Mouse (Mus musculus): ENCODE data around the gene Nid1. TPM values are rescaled to one million over a fixed set of nuclear protein-coding genes. Genes with fewer than 3 reads are reported as not detected.
A peak's percentile ranks its signal among the peaks of the same experiment; 100 is the strongest.

Gene Nid1
- polyA plus RNA-seq, 1 experiment from 2014 or later = 90.2 TPM

DNA sequence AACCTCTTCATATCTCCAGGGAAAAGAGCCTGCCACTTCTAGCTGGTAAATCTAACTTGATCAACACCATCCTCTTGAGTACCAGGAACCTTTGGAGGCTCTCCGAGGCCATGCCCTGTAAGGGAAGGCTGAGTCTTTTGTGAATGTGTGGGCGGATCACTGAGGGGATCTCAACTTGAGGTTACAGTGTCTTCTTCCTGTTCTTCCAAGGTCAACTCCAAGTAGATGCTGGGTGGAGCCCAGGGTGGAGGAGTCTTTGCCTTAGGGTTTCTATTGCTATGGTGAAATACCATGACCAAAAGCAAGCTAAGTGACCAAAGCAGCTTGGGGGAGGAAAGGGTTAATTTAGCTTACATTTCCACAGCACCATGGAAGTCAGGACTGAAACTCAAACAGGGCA lies 39.7 kb downstream of the Nid1 start:
- Histone ChIP-seq H3K27ac (replicated peaks) (no peak overlapping the region), H3K4me3 (replicated peaks) (no peak overlapping the region), H3K36me3 (peaks cover 22% of the 10 kb centered on the region), H3K4me1 (no peaks in the 10 kb centered on the region; the same call in 1 of the 2 replicates), H3K9me3 (replicated peaks) (no peaks in the 10 kb centered on the region), H3K27me3 (no peaks in the 10 kb centered on the region), H3K9ac (no peak overlapping the region), H3K4me2 (replicated peaks) (no peak overlapping the region)
- 90% methylated on average over 2 of the region's 2 CpGs for WGBS
- ATAC-seq (ENCODE audit: insufficient number of reproducible peaks, low FRiP score, low TSS enrichment, low read depth) = no peak

DNA sequence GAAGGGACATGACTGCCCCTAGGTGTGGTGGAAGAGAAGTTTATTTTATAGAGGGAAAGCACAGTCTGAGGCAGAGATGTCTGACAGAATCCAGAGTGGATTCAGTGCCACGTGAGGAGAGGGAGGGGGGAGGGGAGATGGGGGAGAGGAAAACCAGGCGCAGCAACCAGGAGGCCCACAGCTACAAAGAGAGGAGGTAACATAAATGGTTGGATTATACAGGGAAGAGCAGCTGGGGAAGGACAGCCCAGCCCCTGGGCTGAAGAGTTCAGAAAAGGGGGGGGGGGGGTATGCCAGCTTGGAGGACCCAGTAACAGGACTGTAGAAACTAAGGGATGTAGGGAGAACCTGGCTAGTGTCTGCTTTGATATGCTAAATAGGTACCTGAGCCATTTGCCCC lies 42.6 kb downstream of the Nid1 start:
- Histone ChIP-seq H3K4me1 (no peaks in the 10 kb centered on the region; the same call in 1 of the 2 replicates), H3K27ac (replicated peaks) (no peak overlapping the region), H3K9ac (no peak overlapping the region), H3K27me3 (no peaks in the 10 kb centered on the region), H3K36me3 (peaks cover 29% of the 10 kb centered on the region), H3K4me2 (replicated peaks) (no peak overlapping the region), H3K4me3 (replicated peaks) (no peak overlapping the region), H3K9me3 (replicated peaks) (no peaks in the 10 kb centered on the region)
- 6% methylated on average over 2 of the region's 2 CpGs for WGBS
- no peak for ATAC-seq (ENCODE audit: insufficient number of reproducible peaks, low FRiP score, low TSS enrichment, low read depth)

DNA sequence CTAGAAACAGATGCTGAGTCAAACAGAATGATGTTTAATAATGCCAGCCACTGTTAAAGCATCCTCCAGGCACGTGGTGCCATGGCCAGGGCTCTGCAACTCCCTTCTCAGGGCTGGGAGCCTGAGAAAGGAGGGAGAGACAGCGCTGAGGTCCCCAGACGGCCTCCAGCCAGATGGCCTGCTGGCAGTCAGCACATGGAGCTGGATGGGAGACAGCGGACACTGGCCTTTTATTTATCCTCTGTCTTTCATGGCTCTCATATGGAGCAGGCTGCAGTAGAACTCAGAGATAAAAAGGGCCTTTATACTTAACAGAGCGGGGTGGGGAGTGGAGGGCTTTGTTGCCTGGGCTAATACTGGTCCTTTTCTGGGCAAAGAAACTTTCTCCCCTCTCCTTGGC lies 43.7 kb downstream of the Nid1 start:
- Histone ChIP-seq H3K27me3 (no peaks in the 10 kb centered on the region), H3K9me3 (replicated peaks) (no peaks in the 10 kb centered on the region), H3K36me3 (peaks cover 26% of the 10 kb centered on the region), H3K4me2 (replicated peaks) (no peak overlapping the region), H3K27ac (replicated peaks) (no peak overlapping the region), H3K4me1 (no peaks in the 10 kb centered on the region; the same call in 1 of the 2 replicates), H3K4me3 (replicated peaks) (no peak overlapping the region), H3K9ac (no peak overlapping the region)
- ATAC-seq (ENCODE audit: insufficient number of reproducible peaks, low FRiP score, low TSS enrichment, low read depth) = no peak
- WGBS = 44% methylated on average over 5 of the region's 5 CpGs

DNA sequence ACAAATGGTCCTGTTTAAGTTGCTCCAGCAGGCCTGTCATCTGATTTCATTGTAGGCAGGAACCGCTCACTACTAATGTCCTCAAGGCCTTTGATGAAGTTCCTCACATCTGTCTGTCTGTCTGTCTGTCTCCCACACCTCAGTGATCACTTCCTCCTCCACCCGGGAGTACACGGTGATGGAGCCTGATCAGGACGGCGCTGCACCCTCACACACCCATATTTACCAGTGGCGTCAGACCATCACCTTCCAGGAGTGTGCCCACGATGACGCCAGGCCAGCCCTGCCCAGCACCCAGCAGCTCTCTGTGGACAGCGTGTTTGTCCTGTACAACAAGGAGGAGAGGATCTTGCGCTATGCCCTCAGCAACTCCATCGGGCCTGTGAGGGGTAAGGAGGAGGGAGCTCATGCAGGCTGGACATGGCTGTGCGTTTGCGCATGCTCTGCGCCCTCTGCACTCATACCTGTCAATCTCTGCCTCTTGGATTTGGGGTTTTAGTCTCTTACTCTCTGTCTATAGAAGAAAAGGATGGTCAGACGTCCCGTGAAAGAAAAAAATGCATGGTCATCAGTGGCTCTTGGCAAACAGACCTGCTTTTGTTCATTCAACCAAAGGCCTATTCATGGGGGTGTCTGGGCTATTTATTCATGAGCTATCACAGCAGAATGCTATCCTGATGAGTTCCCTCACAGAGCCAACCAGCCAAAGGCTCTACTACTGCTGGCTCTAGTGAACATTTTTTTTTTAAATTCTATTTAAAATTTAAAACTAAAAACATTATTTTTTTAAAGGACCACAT lies 44.7 kb downstream of the Nid1 start:
- no peaks in the 10 kb centered on the region for H3K27me3 ChIP-seq
- H3K9ac ChIP-seq = no peak overlapping the region
- no peak overlapping the region for H3K27ac ChIP-seq (replicated peaks)
- no peak overlapping the region for H3K4me2 ChIP-seq (replicated peaks)
- no peaks in the 10 kb centered on the region; the same call in 1 of the 2 replicates for H3K4me1 ChIP-seq
- 76% methylated on average over 16 of the region's 16 CpGs for WGBS
- no peak for ATAC-seq (ENCODE audit: insufficient number of reproducible peaks, low FRiP score, low TSS enrichment, low read depth)
- H3K36me3 ChIP-seq = peaks cover 15% of the 10 kb centered on the region
- no peak overlapping the region for H3K4me3 ChIP-seq (replicated peaks)
- H3K9me3 ChIP-seq (replicated peaks) = no peaks in the 10 kb centered on the region

DNA sequence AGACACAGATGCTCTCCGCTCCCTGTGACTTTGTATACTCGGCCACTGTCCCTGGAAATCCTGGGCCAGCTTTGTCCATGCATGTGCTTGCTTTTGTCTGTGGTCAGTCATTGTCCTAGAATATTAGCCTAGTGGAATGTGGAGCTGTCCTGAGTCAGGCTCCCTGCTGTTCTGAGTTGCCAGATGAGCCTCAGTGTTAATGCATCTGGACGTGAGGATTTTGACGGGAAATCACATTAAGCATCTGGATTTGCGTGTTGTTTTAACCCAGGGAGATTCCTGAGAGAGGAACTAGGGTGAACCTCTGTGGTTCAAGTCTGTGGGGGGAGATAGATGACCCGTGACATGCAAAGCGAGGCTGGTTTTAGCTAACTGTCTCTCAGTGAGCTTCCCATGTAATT lies 47.0 kb downstream of the Nid1 start:
- no peak overlapping the region for H3K4me3 ChIP-seq (replicated peaks)
- no peaks in the 10 kb centered on the region for H3K27me3 ChIP-seq
- H3K4me2 ChIP-seq (replicated peaks) = no peak overlapping the region
- H3K9ac ChIP-seq = no peak overlapping the region
- H3K4me1 ChIP-seq = peaks cover 5% of the 10 kb centered on the region
- H3K9me3 ChIP-seq (replicated peaks) = no peaks in the 10 kb centered on the region
- WGBS = 52% methylated on average over 7 of the region's 7 CpGs
- no peak for ATAC-seq (ENCODE audit: insufficient number of reproducible peaks, low FRiP score, low TSS enrichment, low read depth)
- H3K27ac ChIP-seq (replicated peaks) = no peak overlapping the region
- peaks cover 7% of the 10 kb centered on the region; the same call in 1 of the 2 replicates for H3K36me3 ChIP-seq

DNA sequence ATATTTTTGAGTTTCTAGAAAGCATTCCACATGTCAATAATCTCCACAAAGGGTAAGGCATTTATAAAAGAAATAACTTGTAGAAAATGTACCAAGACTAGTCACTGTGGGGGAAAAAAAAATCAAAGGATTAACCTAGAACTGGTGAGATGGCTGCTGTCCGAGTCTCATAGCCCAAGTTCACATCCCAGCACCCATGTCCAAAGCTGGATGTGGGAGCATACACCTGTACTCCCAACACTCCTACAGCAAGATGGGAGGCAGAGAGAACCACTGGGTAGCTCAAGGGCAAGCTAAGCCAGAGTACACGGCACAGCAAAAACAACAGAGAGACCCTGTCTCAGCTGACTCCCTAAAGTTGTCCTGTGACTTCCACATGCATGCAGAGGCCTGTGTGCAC lies 47.5 kb downstream of the Nid1 start:
- ATAC-seq (ENCODE audit: insufficient number of reproducible peaks, low FRiP score, low TSS enrichment, low read depth) = no peak
- Histone ChIP-seq H3K4me2 (replicated peaks) (no peak overlapping the region), H3K4me1 (peaks cover 7% of the 10 kb centered on the region), H3K27ac (replicated peaks) (no peak overlapping the region), H3K27me3 (no peaks in the 10 kb centered on the region), H3K4me3 (replicated peaks) (no peak overlapping the region), H3K9ac (no peak overlapping the region), H3K36me3 (peaks cover 7% of the 10 kb centered on the region; the same call in 1 of the 2 replicates), H3K9me3 (replicated peaks) (no peaks in the 10 kb centered on the region)
- 63% methylated on average over 2 of the region's 2 CpGs for WGBS

DNA sequence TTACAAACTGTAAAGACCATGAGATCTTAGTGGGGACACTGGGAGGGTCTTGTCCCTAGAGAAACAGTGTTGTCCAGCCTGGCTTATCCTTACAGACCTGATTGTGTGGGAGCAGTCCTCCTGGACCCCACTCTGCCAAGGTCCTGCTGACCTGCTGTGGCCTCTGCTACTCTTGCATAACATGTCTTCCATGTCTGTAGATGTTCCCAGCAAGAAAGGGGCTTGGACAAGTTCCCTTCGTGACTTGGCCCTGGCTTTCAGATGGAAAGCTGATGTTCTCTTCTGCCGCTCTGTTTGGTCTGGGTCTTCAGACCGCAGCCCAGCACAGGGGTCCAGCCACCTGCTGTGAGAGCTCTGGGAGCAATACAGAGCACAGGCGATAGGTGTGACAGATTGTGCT lies 48.3 kb downstream of the Nid1 start:
- ATAC-seq (ENCODE audit: insufficient number of reproducible peaks, low FRiP score, low TSS enrichment, low read depth) = no peak
- no peaks in the 10 kb centered on the region for H3K27me3 ChIP-seq

DNA sequence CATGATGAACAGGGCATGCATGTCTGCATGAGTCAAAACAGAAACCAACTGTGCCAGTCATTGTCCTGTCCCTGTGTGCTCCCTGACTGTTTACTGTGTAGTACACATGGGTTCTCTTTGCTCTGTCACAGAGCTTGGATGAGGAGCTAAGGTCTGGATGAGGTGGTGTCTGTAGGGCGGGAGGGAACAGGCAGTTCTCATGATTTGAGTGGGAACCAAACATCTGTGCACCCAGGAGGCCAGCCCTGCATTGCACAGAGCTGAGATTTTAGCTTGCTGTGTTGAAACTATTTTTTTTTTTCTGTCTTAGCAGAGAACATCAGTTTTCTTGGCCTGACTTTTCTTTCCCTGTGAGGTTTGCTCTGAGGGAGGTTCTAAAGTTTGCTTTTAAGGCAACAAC lies 50.5 kb downstream of the Nid1 start:
- no peaks in the 10 kb centered on the region for H3K9me3 ChIP-seq (replicated peaks)
- H3K27me3 ChIP-seq = no peaks in the 10 kb centered on the region
- WGBS = 54% methylated on average over 1 of the region's 1 CpGs
- no peak overlapping the region for H3K4me3 ChIP-seq (replicated peaks)
- no peak overlapping the region for H3K27ac ChIP-seq (replicated peaks)
- ATAC-seq (ENCODE audit: insufficient number of reproducible peaks, low FRiP score, low TSS enrichment, low read depth) = no peak
- peaks cover 18% of the 10 kb centered on the region; the same call in 1 of the 2 replicates for H3K4me1 ChIP-seq
- H3K4me2 ChIP-seq (replicated peaks) = no peak overlapping the region
- H3K36me3 ChIP-seq = peaks cover 7% of the 10 kb centered on the region; the same call in 1 of the 2 replicates
- H3K9ac ChIP-seq = no peak overlapping the region

More for the DNA sequence above, 48.3 kb downstream of the Nid1 start:
- Histone ChIP-seq H3K4me1 (peaks cover 10% of the 10 kb centered on the region), H3K9me3 (replicated peaks) (no peaks in the 10 kb centered on the region), H3K4me2 (replicated peaks) (no peak overlapping the region), H3K27ac (replicated peaks) (no peak overlapping the region), H3K9ac (no peak overlapping the region), H3K36me3 (peaks cover 7% of the 10 kb centered on the region; the same call in 1 of the 2 replicates), H3K4me3 (replicated peaks) (no peak overlapping the region)
- WGBS = 77% methylated on average over 4 of the region's 4 CpGs

DNA sequence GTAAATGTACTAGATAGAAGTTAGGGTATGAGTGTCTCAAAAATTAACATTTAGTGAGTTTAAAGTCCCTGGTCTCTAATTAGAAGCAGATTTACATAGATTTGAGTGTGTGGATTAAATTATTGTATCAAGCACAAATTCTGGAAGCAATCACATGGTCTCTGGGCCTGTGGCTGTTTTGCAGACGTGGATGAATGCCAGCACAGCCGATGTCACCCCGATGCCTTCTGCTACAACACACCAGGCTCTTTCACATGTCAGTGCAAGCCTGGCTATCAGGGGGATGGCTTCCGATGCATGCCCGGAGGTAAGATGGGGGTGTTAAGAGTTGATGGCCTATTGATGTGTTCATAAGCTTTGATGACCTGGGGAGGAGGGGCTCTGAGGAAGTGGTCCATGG lies 52.5 kb downstream of the Nid1 start:
- no peak overlapping the region for H3K9ac ChIP-seq
- no peak overlapping the region for H3K4me3 ChIP-seq (replicated peaks)
- peaks cover 18% of the 10 kb centered on the region; the same call in 1 of the 2 replicates for H3K4me1 ChIP-seq
- no peak for ATAC-seq (ENCODE audit: insufficient number of reproducible peaks, low FRiP score, low TSS enrichment, low read depth)
- WGBS = 18% methylated on average over 5 of the region's 5 CpGs
- H3K36me3 ChIP-seq = no peaks in the 10 kb centered on the region; the same call in 1 of the 2 replicates
- H3K9me3 ChIP-seq (replicated peaks) = no peaks in the 10 kb centered on the region
- H3K4me2 ChIP-seq (replicated peaks) = no peak overlapping the region
- H3K27ac ChIP-seq (replicated peaks) = no peak overlapping the region
- H3K27me3 ChIP-seq = no peaks in the 10 kb centered on the region

DNA sequence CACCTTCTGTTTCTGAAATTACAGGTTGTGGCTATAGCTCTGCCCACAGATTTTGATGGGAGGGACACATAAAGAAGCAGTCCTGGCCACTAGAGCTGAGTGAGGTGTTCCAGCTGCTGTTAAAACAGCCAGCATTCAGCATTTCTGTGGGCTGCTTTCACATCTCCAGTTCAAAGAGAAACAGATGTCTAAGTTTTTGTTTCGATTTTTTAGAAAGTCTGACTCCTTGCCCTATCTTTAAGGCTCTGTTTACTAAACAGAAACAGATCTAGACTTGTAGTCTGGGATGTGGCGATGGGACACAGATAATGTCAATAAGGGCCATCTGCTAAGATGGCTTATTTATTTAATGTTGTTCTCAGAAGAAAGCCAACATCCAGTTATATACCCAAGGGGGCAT lies 54.8 kb downstream of the Nid1 start:
- Histone ChIP-seq H3K4me3 (replicated peaks) (no peak overlapping the region), H3K9me3 (replicated peaks) (no peaks in the 10 kb centered on the region), H3K4me1 (peaks cover 18% of the 10 kb centered on the region; the same call in 1 of the 2 replicates), H3K27ac (replicated peaks) (no peak overlapping the region), H3K4me2 (replicated peaks) (no peak overlapping the region), H3K36me3 (peaks cover 2% of the 10 kb centered on the region; the same call in 1 of the 2 replicates), H3K27me3 (no peaks in the 10 kb centered on the region), H3K9ac (no peak overlapping the region)
- WGBS = 23% methylated on average over 2 of the region's 2 CpGs
- ATAC-seq (ENCODE audit: insufficient number of reproducible peaks, low FRiP score, low TSS enrichment, low read depth) = peak; percentile 39; the same call in 1 of the 2 replicates

DNA sequence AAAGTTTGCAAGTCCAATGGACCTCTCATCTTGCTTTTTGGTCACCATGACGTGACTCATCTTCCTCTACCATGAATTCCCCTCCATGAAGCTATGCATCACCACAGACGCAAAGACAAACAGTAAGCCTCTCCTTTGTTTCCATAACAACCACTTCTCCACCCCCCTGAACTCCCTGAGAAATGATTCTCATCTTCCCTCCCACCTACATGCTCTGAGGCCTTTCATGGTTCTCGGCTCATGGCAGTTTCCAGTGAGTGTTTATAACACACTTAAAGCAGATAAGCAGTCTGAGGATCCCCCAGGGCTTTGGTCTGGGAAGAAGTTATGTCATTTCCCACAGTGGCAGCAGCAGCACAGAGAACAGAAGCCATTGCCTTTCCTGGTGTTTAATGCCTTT lies 56.2 kb downstream of the Nid1 start:
- Histone ChIP-seq H3K4me1 (peaks cover 18% of the 10 kb centered on the region; the same call in 1 of the 2 replicates), H3K4me2 (replicated peaks) (no peak overlapping the region), H3K36me3 (peaks cover 5% of the 10 kb centered on the region; the same call in 1 of the 2 replicates), H3K27ac (replicated peaks) (no peak overlapping the region), H3K4me3 (replicated peaks) (no peak overlapping the region), H3K9ac (no peak overlapping the region), H3K27me3 (no peaks in the 10 kb centered on the region), H3K9me3 (replicated peaks) (no peaks in the 10 kb centered on the region)
- 49% methylated on average over 3 of the region's 3 CpGs for WGBS
- no peak for ATAC-seq (ENCODE audit: insufficient number of reproducible peaks, low FRiP score, low TSS enrichment, low read depth)

DNA sequence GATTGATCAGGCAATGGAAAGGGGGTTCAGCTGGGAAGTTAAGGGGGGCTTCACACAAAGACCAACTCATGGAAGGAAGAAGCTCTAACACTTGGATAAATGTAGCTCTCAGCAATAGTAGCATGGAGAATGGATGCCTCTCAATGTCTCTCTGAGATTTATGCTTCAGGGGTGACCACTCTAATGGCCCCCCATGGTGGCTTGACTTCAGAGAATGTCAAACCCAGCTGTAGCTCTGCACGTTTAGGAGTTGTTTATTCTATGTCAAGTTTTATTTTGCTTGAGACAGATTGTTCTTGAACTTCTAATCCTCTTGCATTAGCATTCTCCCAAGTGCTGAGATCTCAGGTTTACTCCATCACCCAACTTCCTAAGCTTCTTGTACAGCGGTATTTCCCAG lies 60.7 kb downstream of the Nid1 start:
- H3K4me1 ChIP-seq = no peaks in the 10 kb centered on the region
- no peaks in the 10 kb centered on the region for H3K9me3 ChIP-seq (replicated peaks)
- H3K27ac ChIP-seq (replicated peaks) = no peak overlapping the region
- H3K9ac ChIP-seq = no peak overlapping the region
- H3K36me3 ChIP-seq = peaks cover 16% of the 10 kb centered on the region
- no peak for ATAC-seq (ENCODE audit: insufficient number of reproducible peaks, low FRiP score, low TSS enrichment, low read depth)
- no peak overlapping the region for H3K4me3 ChIP-seq (replicated peaks)
- whole genome bisulfite sequencing = 78% methylated on average over 2 of the region's 2 CpGs
- H3K27me3 ChIP-seq = no peaks in the 10 kb centered on the region
- H3K4me2 ChIP-seq (replicated peaks) = no peak overlapping the region
